Mouse (Mus musculus): ENCODE data around the gene Rph3a. TPM values are rescaled to one million over a fixed set of nuclear protein-coding genes. Genes with fewer than 3 reads are reported as not detected.

Rph3a gene
- total RNA-seq (2021): 100 to 1,000 TPM; 104 TPM

DNA sequence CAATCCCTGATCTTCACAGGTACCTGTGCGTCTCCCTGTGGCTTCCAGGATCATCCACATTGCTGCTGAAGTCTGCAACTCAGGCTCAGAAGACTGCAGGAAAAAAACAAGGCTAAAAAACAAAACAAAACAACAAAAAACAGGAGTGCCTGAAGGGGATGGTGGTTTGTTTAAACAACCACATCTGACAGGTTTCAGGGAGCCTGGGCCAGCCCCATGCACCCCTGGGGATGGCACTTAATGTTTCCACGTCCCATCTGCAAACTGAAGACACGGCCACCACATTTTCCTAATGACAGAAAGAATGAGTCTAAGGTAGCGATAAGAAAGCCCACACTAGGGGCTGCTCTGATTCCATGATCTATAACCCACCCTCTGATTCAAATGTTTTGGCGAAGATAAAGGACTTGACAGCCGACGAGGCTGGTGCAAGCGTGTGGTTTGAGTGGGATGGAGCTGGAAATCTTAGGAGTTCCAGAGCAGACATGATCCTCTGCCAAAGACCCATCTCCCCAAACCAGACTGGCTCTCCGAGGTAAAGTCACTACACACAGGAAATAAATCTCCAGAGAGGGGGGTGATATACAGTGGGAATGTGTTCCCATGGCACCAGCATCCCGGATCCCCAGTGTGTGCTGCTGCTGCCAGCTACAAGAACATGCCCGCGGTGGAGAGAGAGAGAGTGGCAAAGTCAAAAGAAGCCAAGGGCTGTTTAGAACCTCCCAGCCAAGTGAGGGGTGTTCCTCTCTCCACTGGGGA, at the start of gene Rph3a:
TSS of gene Rph3a (minus strand) at position 282 of the 759 bp plus-strand sequence.
- intact Hi-C loops (cut with DNase I): loop anchor here (10.0 kb wide), 1 partner anchor 115 kb away; no protein-coding TSS in a partner anchor
- DNase-seq: no peak

DNA sequence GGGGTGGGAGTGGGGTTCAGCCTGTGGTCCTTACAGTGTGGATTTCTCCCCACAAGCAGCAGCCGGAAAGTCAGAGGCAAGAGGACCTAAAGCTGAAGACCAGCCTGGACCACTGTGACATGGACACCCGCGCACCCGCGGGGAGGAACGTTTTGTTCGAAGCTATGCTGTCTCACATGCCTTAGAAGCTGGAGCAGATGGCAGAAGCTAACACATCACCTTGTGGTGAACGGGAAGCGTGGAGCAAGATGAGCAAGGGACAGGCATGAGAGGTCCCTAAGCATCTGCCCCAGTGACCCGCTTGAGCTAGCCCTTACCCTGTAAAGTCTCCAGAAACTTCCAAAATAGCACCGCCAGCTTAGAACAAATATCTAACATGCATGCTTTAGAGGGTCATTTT, 48.4 kb upstream of the Rph3a start:
- DNase-seq: no peak
- intact Hi-C loops (cut with DNase I): no loop called here

DNA sequence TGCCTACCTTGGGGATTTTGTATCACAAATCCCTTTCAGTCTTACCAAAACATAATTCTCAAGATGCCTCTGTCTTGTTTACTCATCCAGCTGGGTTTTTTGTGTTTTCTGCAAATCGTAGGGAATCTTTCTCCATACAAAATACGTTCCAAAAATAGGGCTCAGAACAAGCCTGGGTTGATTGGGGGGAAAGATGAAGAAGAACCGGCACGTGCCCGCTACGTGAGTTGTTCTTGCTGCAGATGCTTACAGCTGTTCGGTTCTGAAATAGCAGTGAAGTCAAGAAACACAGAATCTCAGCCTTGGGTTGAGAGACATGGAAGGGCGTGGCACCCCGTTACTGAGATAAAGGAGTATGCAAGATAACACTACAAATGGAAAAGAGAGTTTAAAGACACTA, 44.0 kb upstream of the Rph3a start:
- intact Hi-C loops (cut with DNase I): no loop called here
- no peak for DNase-seq

DNA sequence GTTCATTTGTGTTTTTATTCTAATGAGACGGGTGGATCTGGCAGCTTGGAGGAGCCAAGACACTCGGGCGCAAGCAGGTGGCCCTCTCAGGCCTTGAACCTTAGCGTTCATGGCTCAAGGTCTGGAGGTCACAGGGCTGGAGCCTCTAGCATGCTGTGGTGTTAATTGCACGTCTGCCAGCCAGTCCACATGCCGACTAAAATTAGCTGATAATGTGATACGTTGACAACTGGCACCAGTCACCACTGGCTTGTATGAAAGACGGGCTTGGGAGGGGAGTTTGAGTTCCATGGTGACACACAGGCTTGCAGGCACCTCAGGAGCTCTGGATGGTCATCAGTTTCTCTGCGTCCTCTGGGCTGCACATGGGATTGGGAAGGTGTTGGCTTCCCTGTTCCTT, 31.9 kb upstream of the Rph3a start:
- intact Hi-C loops (cut with DNase I): no loop called here

GRCm38 (mm10) chr5:121039465-121039864, 29.6 kb upstream of the Rph3a start:
- intact Hi-C loops (cut with DNase I): no loop called here
- no peak for DNase-seq

More for the DNA sequence above, 31.9 kb upstream of the Rph3a start:
- no peak for DNase-seq

GRCm38 (mm10) chr5:121030161-121030560, 20.3 kb upstream of the Rph3a start:
- DNase-seq: no peak
- intact Hi-C loops (cut with DNase I): no loop called here

- intact Hi-C loops (cut with DNase I): no loop called here
- no peak for DNase-seq
Observed at GRCm38 (mm10) chr5:121019505-121019904, 9.6 kb upstream of the Rph3a start.

DNA sequence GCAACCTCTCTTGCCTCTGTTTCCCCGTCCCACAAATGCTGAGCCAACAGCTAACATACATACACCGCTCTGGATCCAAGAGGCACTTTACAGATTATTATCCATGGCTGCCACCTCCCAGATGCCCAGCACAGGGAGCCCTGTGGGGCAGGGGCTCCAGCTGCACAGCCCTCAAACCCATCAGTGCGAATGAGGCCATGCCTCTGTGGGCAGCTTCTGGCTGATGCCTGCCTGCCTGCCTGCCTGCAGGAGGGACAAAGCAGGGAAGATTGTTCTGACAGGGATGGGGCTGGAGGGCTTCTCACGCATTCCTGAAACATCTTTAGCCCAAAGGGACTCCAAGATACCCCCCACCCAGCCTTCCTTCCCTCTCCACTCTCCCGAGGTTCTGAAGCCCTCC, 7.8 kb upstream of the Rph3a start:
- intact Hi-C loops (cut with DNase I): no loop called here
- no peak for DNase-seq

DNA sequence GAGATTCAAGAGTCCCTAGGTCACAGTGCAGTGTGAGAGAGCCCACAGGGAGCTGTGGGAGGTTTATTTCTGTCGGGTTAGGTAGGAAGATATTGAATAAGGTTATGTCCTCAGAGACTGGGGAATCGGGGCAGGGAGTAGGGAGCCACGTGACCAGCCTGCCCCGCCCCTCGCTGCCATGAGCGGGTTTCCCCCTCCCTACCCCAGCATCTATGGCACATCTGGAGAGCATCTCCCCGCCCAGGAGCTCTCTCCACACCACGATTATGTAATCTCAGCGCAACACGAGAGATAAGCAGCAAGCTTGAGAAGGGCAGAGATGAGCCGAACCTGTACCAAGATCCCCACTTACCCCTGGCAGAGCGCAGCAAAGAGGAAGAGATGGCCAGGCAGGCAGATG, 6.5 kb upstream of the Rph3a start:
- intact Hi-C loops (cut with DNase I): no loop called here
- no peak for DNase-seq

DNA sequence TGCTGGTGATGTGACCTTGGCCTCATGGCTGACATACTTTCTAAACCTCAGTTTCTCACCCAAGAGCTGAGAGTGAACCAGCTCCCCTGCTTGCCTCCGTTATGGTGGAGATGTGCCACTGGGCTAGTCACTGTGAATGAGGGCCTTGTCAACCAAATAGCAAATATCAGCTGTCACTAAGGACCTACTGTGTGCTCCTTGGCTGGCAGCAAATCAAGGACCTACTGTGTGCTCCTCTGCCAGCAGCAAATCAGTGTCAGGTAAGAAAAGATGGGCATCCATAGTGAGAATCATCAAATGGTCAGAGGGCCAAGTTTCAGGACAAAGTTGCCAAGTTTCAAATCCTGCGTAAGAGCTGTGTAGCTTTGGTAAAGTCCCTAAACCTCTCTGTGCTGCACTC, 4.6 kb upstream of the Rph3a start:
- no peak for DNase-seq
- intact Hi-C loops (cut with DNase I): no loop called here

- DNase-seq: no peak
- intact Hi-C loops (cut with DNase I): no loop called here
Observed at GRCm38 (mm10) chr5:121011962-121012361, 2.1 kb upstream of the Rph3a start.

DNA sequence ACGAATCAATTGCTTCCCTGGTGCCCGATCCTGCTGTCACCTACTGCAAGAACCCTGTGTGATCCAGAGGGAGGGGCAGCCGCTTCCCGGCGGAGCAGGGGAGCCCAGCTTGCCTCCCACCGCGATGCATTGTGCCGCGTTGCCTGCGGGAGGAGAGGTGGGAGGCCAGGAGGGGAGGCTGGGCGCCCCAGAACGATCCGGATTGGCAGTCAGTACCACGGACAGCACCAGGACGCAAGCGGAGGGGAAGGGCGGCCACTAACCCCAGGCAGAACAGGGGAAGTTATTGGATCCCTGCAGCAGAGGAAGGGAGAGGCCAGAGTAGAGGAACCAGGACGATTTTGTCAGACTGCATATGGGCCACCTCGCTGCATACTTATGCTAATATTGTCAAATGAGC, 486 bp downstream of the Rph3a start:
- DNase-seq: peak; percentile 58

GRCm38 (mm10) chr5:121008411-121009239, 1.3 kb downstream of the Rph3a start:
- intact Hi-C loops (cut with DNase I): loop anchor here (10.0 kb wide), 1 partner anchor 116 kb away; no protein-coding TSS in a partner anchor
- peak; percentile 84 for DNase-seq

More for the DNA sequence above, 486 bp downstream of the Rph3a start:
- intact Hi-C loops (cut with DNase I): loop anchor here (10.0 kb wide), 1 partner anchor 115 kb away; no protein-coding TSS in a partner anchor

DNA sequence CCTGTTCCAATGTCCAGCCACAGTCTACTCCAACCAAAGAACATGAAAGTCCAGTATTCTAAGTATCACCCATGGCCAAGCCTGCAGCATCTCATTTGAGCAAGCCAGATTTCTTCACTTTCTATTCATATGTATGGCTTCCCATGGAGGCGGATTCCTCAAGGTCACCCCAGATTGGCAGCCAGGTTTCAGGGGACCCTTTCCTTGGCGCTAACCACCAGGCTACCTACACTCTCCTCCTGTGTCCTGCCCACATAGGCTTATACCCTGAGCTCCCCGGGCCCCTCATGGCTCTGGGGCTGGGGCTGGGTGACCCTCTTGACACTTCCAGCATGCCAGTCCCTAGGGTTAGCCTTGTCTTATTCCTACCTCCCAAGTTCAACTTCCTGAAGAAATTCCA, 2.3 kb downstream of the Rph3a start:
- DNase-seq: no peak
- intact Hi-C loops (cut with DNase I): loop anchor here (10.0 kb wide), 1 partner anchor 117 kb away; no protein-coding TSS in a partner anchor

DNA sequence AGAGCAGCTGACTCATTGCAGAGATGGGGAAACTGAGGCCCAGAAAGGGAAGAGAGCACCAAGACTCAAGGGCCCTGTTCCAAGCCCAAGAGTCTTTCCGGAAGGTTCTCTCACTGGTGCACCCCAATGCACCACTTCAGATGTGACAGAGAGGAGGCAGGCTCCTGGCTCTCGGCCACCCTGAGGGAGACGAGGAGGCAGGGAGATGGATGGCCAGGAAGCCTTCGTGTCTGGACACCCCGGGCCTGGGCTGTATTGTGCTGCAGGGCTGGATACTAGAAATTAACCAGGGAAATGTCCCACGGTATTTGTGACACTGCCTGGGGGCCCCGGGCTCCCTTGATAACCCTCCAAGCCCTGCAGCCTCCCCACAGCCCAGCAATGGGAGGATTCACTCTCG, 2.8 kb downstream of the Rph3a start:
- intact Hi-C loops (cut with DNase I): loop anchor here (10.0 kb wide), 1 partner anchor 118 kb away; no protein-coding TSS in a partner anchor
- DNase-seq: no peak

DNA sequence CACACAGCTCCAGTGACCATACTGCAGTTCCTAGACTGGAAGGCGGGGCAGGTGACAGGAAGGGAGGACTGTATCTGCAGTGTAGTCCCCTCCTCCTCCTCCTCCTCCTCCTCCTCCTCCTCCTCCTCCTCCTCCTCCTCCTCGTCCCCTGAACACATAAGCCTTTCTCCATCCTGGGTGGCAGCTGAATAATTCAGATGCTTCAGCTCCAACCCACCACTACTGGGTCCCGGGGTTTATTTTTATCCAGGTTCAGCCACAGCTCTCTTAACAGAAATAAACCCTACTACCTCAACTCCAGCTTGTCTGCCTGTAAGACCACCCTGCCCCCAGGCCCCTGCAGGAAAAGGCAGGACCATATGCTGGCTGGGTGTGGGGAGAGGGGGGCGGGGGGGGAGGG, 3.7 kb downstream of the Rph3a start:
- intact Hi-C loops (cut with DNase I): loop anchor here (10.0 kb wide), 1 partner anchor 119 kb away; no protein-coding TSS in a partner anchor
- no peak for DNase-seq

GRCm38 (mm10) chr5:121003781-121004180, 6.1 kb downstream of the Rph3a start:
- intact Hi-C loops (cut with DNase I): loop anchor here (10.0 kb wide), 1 partner anchor 121 kb away; no protein-coding TSS in a partner anchor
- DNase-seq: peak; percentile 68

DNA sequence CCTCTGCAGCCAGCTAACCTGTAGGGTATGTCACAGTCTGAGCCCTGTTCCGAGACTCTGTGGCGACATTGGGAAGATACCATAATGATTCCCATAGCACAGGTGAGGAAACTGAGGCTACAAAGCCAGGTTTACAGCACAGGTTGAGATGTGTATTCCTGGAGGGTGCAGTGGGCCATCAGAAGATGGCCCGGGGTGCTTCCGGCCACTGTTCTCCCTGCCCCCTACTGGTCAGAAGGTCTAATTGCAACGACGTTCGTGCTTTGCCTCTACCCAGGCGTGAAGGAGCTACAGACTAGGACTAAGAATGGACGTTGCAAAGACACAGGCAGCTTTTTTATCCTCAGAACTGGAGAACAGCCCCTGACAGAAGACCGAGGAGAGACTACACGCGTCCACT, 10.3 kb downstream of the Rph3a start:
- intact Hi-C loops (cut with DNase I): no loop called here
- no peak for DNase-seq

- DNase-seq: no peak
- intact Hi-C loops (cut with DNase I): no loop called here
Observed at GRCm38 (mm10) chr5:120988373-120988772, 21.5 kb downstream of the Rph3a start.

DNA sequence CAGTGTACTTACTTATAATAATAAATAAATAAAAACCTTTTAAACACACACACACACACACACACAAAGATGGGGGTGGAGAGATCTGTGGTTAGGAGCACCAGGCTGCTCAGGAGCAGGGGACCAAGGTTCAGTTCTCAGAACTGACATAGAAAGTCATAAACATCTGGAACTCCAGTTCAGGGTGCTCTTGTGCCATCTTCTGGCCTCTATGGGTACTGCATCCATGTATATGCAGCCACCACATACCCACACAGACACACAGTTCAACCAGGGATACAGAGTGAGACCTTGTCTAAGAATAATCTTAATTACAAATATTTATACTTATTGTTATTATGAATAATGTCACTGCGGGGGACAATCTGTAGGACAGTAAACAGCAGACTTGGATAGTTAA, 26.9 kb downstream of the Rph3a start:
- DNase-seq: no peak
- intact Hi-C loops (cut with DNase I): no loop called here

GRCm38 (mm10) chr5:120981211-120981610, 28.7 kb downstream of the Rph3a start:
- intact Hi-C loops (cut with DNase I): no loop called here
- DNase-seq: no peak

DNA sequence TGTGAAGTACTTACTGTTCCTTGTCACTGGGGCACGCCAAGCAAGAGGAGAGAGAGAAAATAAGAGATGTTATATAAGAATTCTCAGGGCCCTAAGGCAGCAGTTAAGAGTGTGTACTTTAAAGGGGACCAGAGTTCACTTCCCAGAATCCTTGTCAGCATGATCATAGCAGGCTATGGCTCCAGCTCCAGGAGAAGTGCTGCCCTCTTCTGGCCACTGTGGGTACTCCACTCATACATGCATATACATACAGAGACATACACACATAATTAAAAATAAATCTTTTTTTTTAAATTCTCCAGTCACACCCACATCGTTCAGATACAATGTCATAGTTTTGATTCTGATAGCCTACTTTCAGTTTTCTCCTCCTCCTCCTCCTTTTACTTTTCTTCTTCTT, 29.8 kb downstream of the Rph3a start:
- intact Hi-C loops (cut with DNase I): no loop called here
- no peak for DNase-seq

Data from left cerebral cortex, postnatal 4 days (tissue).